Mouse (Mus musculus) embryonic facial prominence, embryonic 10.5 days (tissue): ENCODE results near the gene Acaca. TPM values are rescaled to one million over a fixed set of nuclear protein-coding genes. Genes with fewer than 3 reads are reported as not detected.
A peak's percentile ranks its signal among the peaks of the same experiment; 100 is the strongest.

ENCODE experiments used
- DNase-seq: peaks from one replicate; pipeline ENCODE4 v3.0.0-alpha.2; 2017; ENCODE audit warnings: low spot score
- H3K27ac ChIP-seq: fragments of 300-500 bp; sonication (generic); replicated peaks from 2 replicates; pipeline ENCODE4 v1.5.1; 2016; ENCODE audit warnings: mild to moderate bottlenecking
- H3K27me3 ChIP-seq: fragments of 300-500 bp; sonication (generic); replicated peaks from 2 replicates; pipeline ENCODE4 v1.6.1; 2016; ENCODE audit warnings: low read depth, mild to moderate bottlenecking; ENCODE audit not compliant: poor library complexity, severe bottlenecking
- H3K36me3 ChIP-seq: fragments of 300-500 bp; sonication (generic); replicated peaks from 2 replicates; pipeline ENCODE4 v1.6.1; 2016; ENCODE audit warnings: mild to moderate bottlenecking, moderate library complexity
- H3K4me1 ChIP-seq: fragments of 300-500 bp; sonication (generic); 2 replicates; pipeline ENCODE4 v1.6.1; 2016
- H3K4me3 ChIP-seq: fragments of 300-500 bp; sonication (generic); 2 replicates; pipeline ENCODE4 v1.5.1; 2016; ENCODE audit warnings: mild to moderate bottlenecking, moderate library complexity
- H3K9me3 ChIP-seq: fragments of 300-500 bp; sonication (generic); 2 replicates; pipeline ENCODE4 v1.6.1; 2016; ENCODE audit warnings: mild to moderate bottlenecking
- WGBS: fragments of 180-500 bp; shearing (Covaris S2); methylation state at CpG from one replicate; pipeline ENCODE4 v1.1.7; 2016; 5-methylcytosine and 5-hydroxymethylcytosine counted together
- polyA plus RNA-seq: library from polyadenylated mRNA; unstranded; fragments of >200 nt; fragmentation: Nextera tagmentation; extraction: Ambion mirVana; gene quantifications from 2 replicates; pipeline ENCODE4 v1.2.1, GENCODE M21; 2016

Acaca gene
- polyA plus RNA-seq, 1 experiment from 2014 or later = 21.7 TPM

GRCm38 (mm10) chr11:84270511-84270910, 141.0 kb downstream of the Acaca start:
- Histone ChIP-seq H3K36me3 (peaks cover 82% of the 10 kb centered on the region), H3K27ac (no peak overlapping the region), H3K4me1 (peaks cover 13% of the 10 kb centered on the region), H3K4me3 (no peak overlapping the region), H3K27me3 (no peaks in the 10 kb centered on the region), H3K9me3 (no peaks in the 10 kb centered on the region)
- DNase-seq = no peak
- 87% methylated on average over 3 of the region's 3 CpGs for WGBS

- H3K4me3 ChIP-seq = no peak overlapping the region
- 55% methylated on average over 10 of the region's 10 CpGs for WGBS
- no peaks in the 10 kb centered on the region for H3K9me3 ChIP-seq
- H3K27ac ChIP-seq = peak overlapping the region; percentile 52; the same call in 1 of the 2 replicates
- peaks cover 13% of the 10 kb centered on the region for H3K4me1 ChIP-seq
- peaks cover 80% of the 10 kb centered on the region for H3K36me3 ChIP-seq
- peak; percentile 51 for DNase-seq
- no peaks in the 10 kb centered on the region for H3K27me3 ChIP-seq
These were observed 142.5 kb downstream of the Acaca start for GRCm38 (mm10) chr11:84271948-84272347.

DNA sequence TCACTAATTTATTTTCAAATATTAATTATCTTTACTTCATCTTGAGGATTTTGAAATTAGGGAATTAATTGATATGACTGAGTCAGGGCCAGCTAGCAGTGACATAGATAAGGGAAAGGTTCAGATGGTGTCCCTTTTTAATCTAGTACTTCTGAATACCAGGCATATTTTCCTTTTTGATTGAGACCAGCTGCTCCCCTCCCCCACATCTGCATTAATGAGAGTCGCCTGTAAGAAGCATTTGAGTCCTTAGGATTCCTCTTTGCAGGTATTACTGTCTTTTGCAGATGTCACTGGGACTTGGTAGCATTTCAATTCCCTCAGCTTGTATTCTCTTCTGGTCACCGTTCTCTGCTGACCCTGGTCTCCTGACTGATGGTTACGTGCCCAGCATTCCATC, 143.1 kb downstream of the Acaca start:
- H3K4me3 ChIP-seq = no peak overlapping the region
- peak overlapping the region; percentile 54; the same call in 1 of the 2 replicates for H3K27ac ChIP-seq
- DNase-seq = peak; percentile 40

DNA sequence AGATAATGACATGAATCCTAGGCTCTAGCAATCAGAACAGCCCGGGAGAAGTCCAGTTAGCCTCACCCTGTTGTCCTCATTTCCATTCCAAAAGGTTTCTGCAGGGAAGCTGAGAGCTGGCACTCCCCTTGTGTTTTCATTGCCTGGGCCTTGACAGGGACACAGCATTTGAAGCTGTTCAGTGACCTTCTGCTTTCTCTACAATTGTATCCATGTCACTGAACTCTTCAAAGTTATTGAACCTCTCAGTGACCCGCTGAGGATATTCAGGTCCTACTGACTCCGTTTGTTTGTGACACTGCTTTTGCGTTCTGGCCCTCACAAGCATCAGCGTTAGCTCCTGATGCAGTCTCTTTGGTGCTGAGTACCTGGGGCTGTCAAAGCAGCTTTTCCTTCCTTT, 147.5 kb downstream of the Acaca start:
- Histone ChIP-seq H3K27ac (no peak overlapping the region), H3K36me3 (peaks cover 82% of the 10 kb centered on the region), H3K4me3 (no peak overlapping the region)

More for the DNA sequence above, 143.1 kb downstream of the Acaca start:
- Histone ChIP-seq H3K9me3 (no peaks in the 10 kb centered on the region), H3K27me3 (no peaks in the 10 kb centered on the region), H3K36me3 (peaks cover 80% of the 10 kb centered on the region), H3K4me1 (peaks cover 13% of the 10 kb centered on the region)
- WGBS = 72% methylated on average over 3 of the region's 3 CpGs

GRCm38 (mm10) chr11:84281280-84281679, 151.8 kb downstream of the Acaca start:
- Histone ChIP-seq H3K27ac (no peak overlapping the region), H3K9me3 (no peaks in the 10 kb centered on the region), H3K36me3 (peaks cover 68% of the 10 kb centered on the region), H3K27me3 (no peaks in the 10 kb centered on the region), H3K4me1 (no peaks in the 10 kb centered on the region), H3K4me3 (no peak overlapping the region)
- no peak for DNase-seq
- WGBS = 73% methylated on average over 5 of the region's 5 CpGs

More for the DNA sequence above, 147.5 kb downstream of the Acaca start:
- Histone ChIP-seq H3K27me3 (no peaks in the 10 kb centered on the region), H3K9me3 (no peaks in the 10 kb centered on the region), H3K4me1 (peaks cover 10% of the 10 kb centered on the region)
- WGBS = 56% methylated on average over 5 of the region's 5 CpGs
- DNase-seq = no peak

GRCm38 (mm10) chr11:84282944-84283703, 153.7 kb downstream of the Acaca start:
- peaks cover 55% of the 10 kb centered on the region for H3K36me3 ChIP-seq
- H3K27me3 ChIP-seq = no peaks in the 10 kb centered on the region
- no peaks in the 10 kb centered on the region for H3K4me1 ChIP-seq
- H3K4me3 ChIP-seq = no peak overlapping the region
- no peak overlapping the region; the same call in 1 of the 2 replicates for H3K27ac ChIP-seq
- no peak for DNase-seq
- WGBS = 87% methylated on average over 7 of the region's 7 CpGs
- H3K9me3 ChIP-seq = no peaks in the 10 kb centered on the region

- 78% methylated on average over 3 of the region's 3 CpGs for WGBS
- DNase-seq = no peak
- no peaks in the 10 kb centered on the region for H3K27me3 ChIP-seq
These were observed 161.3 kb downstream of the Acaca start for GRCm38 (mm10) chr11:84290781-84291180.

GRCm38 (mm10) chr11:84292532-84292931, 163.1 kb downstream of the Acaca start:
- no peak for DNase-seq
- Histone ChIP-seq H3K27me3 (no peaks in the 10 kb centered on the region), H3K4me1 (no peaks in the 10 kb centered on the region), H3K27ac (no peak overlapping the region), H3K9me3 (no peaks in the 10 kb centered on the region), H3K4me3 (no peak overlapping the region), H3K36me3 (peaks cover 31% of the 10 kb centered on the region)
- WGBS = 82% methylated on average over 3 of the region's 3 CpGs

More at GRCm38 (mm10) chr11:84290781-84291180, 161.3 kb downstream of the Acaca start:
- no peaks in the 10 kb centered on the region for H3K9me3 ChIP-seq
- peaks cover 22% of the 10 kb centered on the region for H3K36me3 ChIP-seq
- H3K4me1 ChIP-seq = no peaks in the 10 kb centered on the region
- no peak overlapping the region for H3K27ac ChIP-seq
- no peak overlapping the region for H3K4me3 ChIP-seq

DNA sequence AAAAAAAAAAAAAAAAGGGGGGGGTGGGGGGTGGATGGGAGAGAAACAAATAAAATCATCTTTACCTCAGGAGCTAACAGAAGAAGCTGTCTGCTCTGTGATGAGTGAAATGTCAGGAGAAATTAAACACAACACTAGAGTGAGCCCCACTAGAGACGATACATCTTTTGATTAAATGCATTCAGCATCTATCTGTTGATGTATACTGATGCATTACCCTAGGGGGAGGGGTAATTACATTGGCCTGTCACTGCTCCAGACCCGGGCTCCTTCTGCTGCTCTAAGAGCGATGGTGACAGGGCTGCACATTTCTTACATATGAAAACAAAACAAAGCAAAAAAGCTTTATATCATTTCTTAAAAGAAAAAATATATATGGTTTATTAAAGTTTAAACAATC, 163.8 kb downstream of the Acaca start:
- H3K4me1 ChIP-seq = no peaks in the 10 kb centered on the region
- DNase-seq = no peak
- no peak overlapping the region for H3K4me3 ChIP-seq
- WGBS = 93% methylated on average over 3 of the region's 3 CpGs
- H3K9me3 ChIP-seq = no peaks in the 10 kb centered on the region
- peaks cover 31% of the 10 kb centered on the region for H3K36me3 ChIP-seq
- no peak overlapping the region for H3K27ac ChIP-seq
- no peaks in the 10 kb centered on the region for H3K27me3 ChIP-seq

- Histone ChIP-seq H3K4me1 (no peaks in the 10 kb centered on the region), H3K27me3 (no peaks in the 10 kb centered on the region), H3K4me3 (no peak overlapping the region), H3K9me3 (no peaks in the 10 kb centered on the region), H3K27ac (no peak overlapping the region), H3K36me3 (peaks cover 45% of the 10 kb centered on the region)
- WGBS = 85% methylated on average over 2 of the region's 2 CpGs
- no peak for DNase-seq
These were observed 166.9 kb downstream of the Acaca start for GRCm38 (mm10) chr11:84296337-84296736.

- Histone ChIP-seq H3K4me3 (no peak overlapping the region), H3K9me3 (no peaks in the 10 kb centered on the region), H3K36me3 (peaks cover 49% of the 10 kb centered on the region), H3K27me3 (no peaks in the 10 kb centered on the region), H3K4me1 (no peaks in the 10 kb centered on the region), H3K27ac (no peak overlapping the region)
- WGBS = 89% methylated on average over 1 of the region's 1 CpGs
- DNase-seq = no peak
These were observed 176.0 kb downstream of the Acaca start for GRCm38 (mm10) chr11:84305474-84305873.

DNA sequence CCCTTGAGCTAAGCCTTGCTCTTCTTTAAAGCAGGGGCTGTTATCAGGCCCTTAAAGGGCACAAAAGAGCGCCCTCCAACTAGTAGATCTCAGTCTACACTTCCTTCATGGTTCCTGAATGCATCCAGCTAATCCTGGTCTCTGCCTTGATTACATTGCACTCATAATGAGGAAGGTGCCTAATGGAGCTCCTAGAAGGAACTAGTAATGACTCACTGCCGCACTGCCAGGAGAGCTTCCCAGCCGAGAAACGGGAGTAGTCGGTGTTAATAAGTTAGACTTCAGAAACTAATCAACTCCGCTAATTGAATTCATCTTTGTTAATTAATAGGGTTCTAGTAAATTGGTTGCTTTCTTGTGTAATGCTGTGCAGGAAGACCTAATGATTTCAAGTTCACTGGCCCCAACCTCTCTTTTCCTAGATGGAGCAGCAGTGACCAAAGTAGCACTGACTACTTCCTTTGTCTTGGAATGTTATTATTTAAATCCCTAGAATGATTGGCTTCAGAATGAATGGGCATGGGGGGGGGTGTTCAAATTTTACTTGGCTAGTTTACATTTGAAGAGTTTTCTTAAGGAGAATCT, 176.8 kb downstream of the Acaca start:
- Histone ChIP-seq H3K27ac (no peak overlapping the region), H3K36me3 (peaks cover 41% of the 10 kb centered on the region), H3K9me3 (no peaks in the 10 kb centered on the region), H3K27me3 (no peaks in the 10 kb centered on the region), H3K4me1 (no peaks in the 10 kb centered on the region), H3K4me3 (no peak overlapping the region)
- DNase-seq = no peak
- WGBS = 93% methylated on average over 6 of the region's 6 CpGs
